Comparison of ENCODE assay signal across 8 mouse cellular contexts in genomic region chr12:98459889-98460288, GRCm38 (mm10).
DNase-seq lines count a peak whose midpoint lies in the region; ATAC-seq and TF ChIP-seq lines count a peak whose summit lies in the region.

No protein-coding gene starts in this region.

- H3K36me3 ChIP-seq in intestine, postnatal 0 days (ENCODE audit: control insufficient read depth, insufficient read depth): no peaks in the 10 kb centered on the region
- H3K36me3 ChIP-seq in intestine, embryonic 16.5 days (ENCODE audit: control insufficient read depth, insufficient read depth, low read length): no peaks in the 10 kb centered on the region
- no peaks in the 10 kb centered on the region for H3K36me3 ChIP-seq in thymus, adult 2 months (ENCODE audit: control insufficient read depth, insufficient read depth, low read length)
- H3K36me3 ChIP-seq in splenic B cell, adult 2 months (ENCODE audit: control insufficient read depth, insufficient read depth, low read length, poor library complexity, severe bottlenecking): no peaks in the 10 kb centered on the region
- no peaks in the 10 kb centered on the region for H3K36me3 ChIP-seq in heart, embryonic 10.5 days

- H3K27ac ChIP-seq in intestine, postnatal 0 days (ENCODE audit: low read depth, low read length): no peak overlapping the region
- no peak overlapping the region for H3K27ac ChIP-seq in intestine, embryonic 16.5 days (ENCODE audit: low read length)
- H3K27ac ChIP-seq in thymus, adult 2 months (ENCODE audit: control insufficient read depth, insufficient read depth, low read length): no peak overlapping the region
- H3K27ac ChIP-seq in heart, embryonic 10.5 days: no peak overlapping the region

- H3K4me2 ChIP-seq in intestine, postnatal 0 days (replicated peaks; ENCODE audit: low read depth): no peak overlapping the region
- H3K4me2 ChIP-seq in intestine, embryonic 16.5 days (ENCODE audit: low read depth, low read length): no peak overlapping the region

- ATAC-seq in intestine, postnatal 0 days: no peak
- ATAC-seq in intestine, embryonic 16.5 days: no peak

- H3K9me3 ChIP-seq in intestine, postnatal 0 days (ENCODE audit: control insufficient read depth): no peaks in the 10 kb centered on the region
- no peaks in the 10 kb centered on the region for H3K9me3 ChIP-seq in intestine, embryonic 16.5 days (ENCODE audit: control insufficient read depth, low read length)
- H3K9me3 ChIP-seq in heart, embryonic 10.5 days: no peaks in the 10 kb centered on the region

- peak; percentile 22 for DNase-seq in thymus, adult 2 months
- DNase-seq in thymus, adult 18-20 months: no peak
- peak; percentile 37 for DNase-seq in embryo, embryonic 10 days (ENCODE audit: low spot score)
- peak; percentile 70 for DNase-seq in splenic B cell, adult 2 months (ENCODE audit: low read depth, low spot score)
- no peak for DNase-seq in layer of hippocampus, adult 8-10 months (ENCODE audit: low spot score in 2 of 2)
- DNase-seq in heart, embryonic 10.5 days (ENCODE audit: low spot score): no peak

- H3K4me1 ChIP-seq in intestine, postnatal 0 days (replicated peaks; ENCODE audit: control insufficient read depth, insufficient read depth, low read length): no peaks in the 10 kb centered on the region
- H3K4me1 ChIP-seq in intestine, embryonic 16.5 days (ENCODE audit: control insufficient read depth, insufficient read depth, low read length): no peaks in the 10 kb centered on the region
- no peaks in the 10 kb centered on the region for H3K4me1 ChIP-seq in thymus, adult 2 months (replicated peaks; ENCODE audit: control insufficient read depth, insufficient read depth, low read length)
- no peaks in the 10 kb centered on the region for H3K4me1 ChIP-seq in heart, embryonic 10.5 days

- TF ChIP-seq CTCF in intestine, postnatal 0 days (IDR thresholded peaks at IDR 0.05; ENCODE audit: low read depth): peak; percentile 47
- no peak for TF ChIP-seq CTCF in thymus, adult 2 months (IDR thresholded peaks at IDR 0.05; ENCODE audit: borderline replicate concordance, control insufficient read depth, extremely low read depth, insufficient read depth, low read length, poor library complexity)

- no peak for TF ChIP-seq POLR2A in thymus, adult 2 months (IDR thresholded peaks at IDR 0.05; ENCODE audit: control insufficient read depth, extremely low read depth, insufficient read depth, low read length, poor library complexity)

- no peak overlapping the region for H3K9ac ChIP-seq in intestine, postnatal 0 days (ENCODE audit: low read depth, low read length)
- H3K9ac ChIP-seq in intestine, embryonic 16.5 days (ENCODE audit: low read depth, low read length): no peak overlapping the region

- no peaks in the 10 kb centered on the region for H3K27me3 ChIP-seq in intestine, postnatal 0 days (replicated peaks; ENCODE audit: control insufficient read depth, insufficient read depth, low read length)
- no peaks in the 10 kb centered on the region for H3K27me3 ChIP-seq in intestine, embryonic 16.5 days (replicated peaks; ENCODE audit: control insufficient read depth, insufficient read depth, low read length)
- H3K27me3 ChIP-seq in thymus, adult 2 months (ENCODE audit: control insufficient read depth, insufficient read depth, low read length): no peaks in the 10 kb centered on the region
- no peaks in the 10 kb centered on the region for H3K27me3 ChIP-seq in splenic B cell, adult 2 months (ENCODE audit: control insufficient read depth, insufficient read depth, low read length, poor library complexity, severe bottlenecking)
- no peaks in the 10 kb centered on the region for H3K27me3 ChIP-seq in heart, embryonic 10.5 days (ENCODE audit: insufficient read depth, poor library complexity, severe bottlenecking)

- no peak overlapping the region for H3K4me3 ChIP-seq in intestine, postnatal 0 days (ENCODE audit: low read depth, low read length)
- no peak overlapping the region for H3K4me3 ChIP-seq in intestine, embryonic 16.5 days (ENCODE audit: low read length)
- H3K4me3 ChIP-seq in thymus, adult 2 months (ENCODE audit: control insufficient read depth, insufficient read depth, low read length): no peak overlapping the region
- H3K4me3 ChIP-seq in heart, embryonic 10.5 days: no peak overlapping the region

- 51% methylated on average over 3 of the region's 3 CpGs for WGBS in intestine, postnatal 0 days
- WGBS in intestine, embryonic 16.5 days: 48% methylated on average over 3 of the region's 3 CpGs
- 51% methylated on average over 3 of the region's 3 CpGs for WGBS in thymus, adult 2 months
- WGBS in heart, embryonic 10.5 days: 41% methylated on average over 3 of the region's 3 CpGs

Comparison
In these comparisons a context has a peak if more than half of its experiments do, and no peak if none do; other contexts are left out.
1. DNase-seq: peak in thymus, adult 2 months (single experiment), embryo, embryonic 10 days (single experiment) and splenic B cell, adult 2 months (single experiment); none in thymus, adult 18-20 months (0 of 2), layer of hippocampus, adult 8-10 months (0 of 2) and heart, embryonic 10.5 days (single experiment).